Mouse (Mus musculus) heart, embryonic 15.5 days (tissue): ENCODE measurements around the gene Acta1. TPM values are rescaled to one million over a fixed set of nuclear protein-coding genes. Genes with fewer than 3 reads are reported as not detected.

Source experiments
- ATAC-seq: fragments of 200-750 bp; cut with Nextera tagmentation; replicated peaks from 2 replicates; pipeline ENCODE4 v1.8.0; 2017; ENCODE audit warnings: low read depth, moderate TSS enrichment; ENCODE audit not compliant: insufficient number of reproducible peaks, insufficient read depth, low FRiP score
- H3K27ac ChIP-seq: fragments of 300-500 bp; sonication (generic); 2 replicates; pipeline ENCODE4 v1.5.1; 2015; ENCODE audit warnings: mild to moderate bottlenecking, inconsistent platforms
- H3K27me3 ChIP-seq: fragments of 300-500 bp; sonication (generic); 2 replicates; pipeline ENCODE4 v1.6.1; 2015; ENCODE audit warnings: inconsistent platforms
- H3K36me3 ChIP-seq: fragments of 300-500 bp; sonication (generic); 2 replicates; pipeline ENCODE4 v1.6.1; 2015; ENCODE audit warnings: mild to moderate bottlenecking, inconsistent platforms
- H3K4me1 ChIP-seq: fragments of 300-500 bp; sonication (generic); replicated peaks from 2 replicates; pipeline ENCODE4 v1.6.1; 2015; ENCODE audit warnings: inconsistent platforms
- H3K4me2 ChIP-seq: fragments of 300-500 bp; sonication (generic); 2 replicates; pipeline ENCODE4 v1.6.1; 2015; ENCODE audit warnings: inconsistent platforms, mild to moderate bottlenecking, moderate library complexity
- H3K4me3 ChIP-seq: fragments of 300-500 bp; sonication (generic); 2 replicates; pipeline ENCODE4 v1.5.1; 2015; ENCODE audit warnings: mild to moderate bottlenecking, inconsistent platforms
- H3K9ac ChIP-seq: fragments of 300-500 bp; sonication (generic); 2 replicates; pipeline ENCODE4 v1.6.1; 2015; ENCODE audit warnings: mild to moderate bottlenecking, inconsistent platforms
- H3K9me3 ChIP-seq: fragments of 300-500 bp; sonication (generic); replicated peaks from 2 replicates; pipeline ENCODE4 v1.6.1; 2016; ENCODE audit warnings: inconsistent platforms
- WGBS: fragments of 180-500 bp; shearing (Covaris S2); methylation state at CpG from one replicate; pipeline ENCODE4 v1.1.7; 2015; ENCODE audit warnings: mixed read lengths; 5-methylcytosine and 5-hydroxymethylcytosine counted together
- polyA plus RNA-seq: library from polyadenylated mRNA; unstranded; fragments of >200 nt; fragmentation: Nextera tagmentation; extraction: Ambion mirVana; gene quantifications from 2 replicates; pipeline ENCODE4 v1.2.1, GENCODE M21; 2015

The Acta1 gene
- polyA plus RNA-seq, 1 experiment from 2014 or later = 184 TPM

DNA sequence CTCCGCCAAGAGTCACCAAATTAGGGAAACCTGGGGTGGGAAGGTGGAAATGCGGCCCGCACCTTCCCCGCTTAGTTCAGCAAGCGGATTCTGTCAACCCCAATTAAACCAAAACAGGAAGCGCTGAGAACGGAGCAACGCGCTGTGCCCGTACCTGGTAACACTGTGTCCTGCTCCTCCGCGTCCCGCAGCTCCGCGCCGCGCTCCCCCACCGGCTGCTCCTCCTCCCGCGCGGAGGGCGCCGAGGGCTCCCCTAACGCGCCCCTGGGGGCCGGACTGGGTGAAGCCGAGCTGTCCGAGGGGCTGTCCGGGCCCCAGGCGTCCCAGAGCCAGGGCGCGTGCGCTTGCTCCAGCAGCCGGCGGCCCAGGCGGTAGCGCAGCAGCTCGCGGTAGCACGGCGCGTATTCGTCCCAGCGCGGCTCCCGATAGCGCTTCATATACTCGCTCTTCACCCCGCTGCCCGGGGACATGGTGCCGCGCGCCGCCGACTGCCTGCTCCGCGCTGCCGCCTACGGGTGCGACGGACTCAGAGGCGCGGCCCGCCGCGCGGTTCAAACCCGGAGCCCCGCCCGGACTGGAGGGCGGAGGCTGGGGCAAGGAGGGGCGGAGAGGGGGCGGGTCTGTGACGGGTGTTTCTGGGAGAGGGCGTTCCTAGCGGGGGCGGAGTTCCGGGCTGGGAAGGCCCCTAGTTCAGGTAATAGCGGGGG is 35.5 kb downstream of the Acta1 start:
- Histone ChIP-seq H3K9ac (peak overlapping the region; percentile 75), H3K4me3 (peak overlapping the region; percentile 94), H3K27me3 (peaks cover 17% of the 10 kb centered on the region), H3K4me2 (peak overlapping the region; percentile 98), H3K36me3 (no peaks in the 10 kb centered on the region), H3K4me1 (peaks cover 14% of the 10 kb centered on the region; the same call in 1 of the 2 replicates), H3K27ac (peak overlapping the region; percentile 64), H3K9me3 (no peaks in the 10 kb centered on the region)
- WGBS = under 1% methylated on average over 65 of the region's 79 CpGs
- peak; percentile 97 for ATAC-seq

DNA sequence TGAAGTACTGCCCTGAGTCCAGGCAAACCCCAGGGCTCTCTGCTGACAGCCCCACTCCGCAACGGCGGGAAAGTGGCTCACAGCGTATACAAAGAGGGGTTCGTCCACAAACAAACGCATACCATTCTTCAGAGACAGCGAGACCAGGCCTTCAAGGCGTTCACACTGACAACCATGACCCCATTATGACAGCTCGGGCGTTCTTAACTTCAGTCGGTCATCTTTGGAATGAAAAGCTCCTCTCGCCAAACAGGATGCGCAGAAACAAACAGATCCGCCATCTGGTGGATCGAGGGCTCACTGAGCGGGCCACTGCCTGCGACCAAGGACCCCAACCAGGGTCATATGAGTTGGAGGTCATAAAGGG is 36.0 kb downstream of the Acta1 start:
- Histone ChIP-seq H3K27me3 (peaks cover 13% of the 10 kb centered on the region), H3K27ac (no peak overlapping the region), H3K36me3 (no peaks in the 10 kb centered on the region), H3K9ac (peak overlapping the region; percentile 75), H3K4me2 (peak overlapping the region; percentile 98), H3K9me3 (no peaks in the 10 kb centered on the region), H3K4me3 (peak overlapping the region; percentile 94), H3K4me1 (peaks cover 14% of the 10 kb centered on the region; the same call in 1 of the 2 replicates)
- WGBS = under 1% methylated on average over 17 of the region's 17 CpGs
- no peak; the same call in 1 of the 2 replicates for ATAC-seq

DNA sequence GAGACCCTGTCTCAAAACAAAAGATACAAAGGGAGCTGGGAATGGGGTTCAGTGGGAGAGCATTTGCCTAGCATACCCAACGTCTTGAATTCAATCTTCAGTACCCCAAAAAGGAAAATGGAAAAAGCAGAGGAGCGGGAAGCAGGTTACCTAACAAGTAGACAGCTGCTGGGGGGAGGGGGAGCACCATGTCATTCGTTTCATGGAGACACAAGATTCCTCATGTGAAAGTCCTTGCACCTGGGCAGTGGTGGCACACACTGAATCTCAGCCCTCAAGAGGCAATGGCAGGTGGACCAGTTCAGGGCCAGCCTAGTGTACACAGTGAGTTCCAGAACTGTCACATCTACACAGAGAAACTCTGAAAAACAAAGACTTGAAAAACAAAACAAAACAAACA is 37.2 kb downstream of the Acta1 start:
- Histone ChIP-seq H3K36me3 (no peaks in the 10 kb centered on the region), H3K27me3 (peaks cover 6% of the 10 kb centered on the region; the same call in 1 of the 2 replicates), H3K9me3 (no peaks in the 10 kb centered on the region), H3K4me3 (no peak overlapping the region), H3K27ac (no peak overlapping the region), H3K4me2 (no peak overlapping the region), H3K4me1 (peaks cover 14% of the 10 kb centered on the region; the same call in 1 of the 2 replicates), H3K9ac (no peak overlapping the region)
- 70% methylated on average over 3 of the region's 3 CpGs for WGBS
- ATAC-seq = no peak

DNA sequence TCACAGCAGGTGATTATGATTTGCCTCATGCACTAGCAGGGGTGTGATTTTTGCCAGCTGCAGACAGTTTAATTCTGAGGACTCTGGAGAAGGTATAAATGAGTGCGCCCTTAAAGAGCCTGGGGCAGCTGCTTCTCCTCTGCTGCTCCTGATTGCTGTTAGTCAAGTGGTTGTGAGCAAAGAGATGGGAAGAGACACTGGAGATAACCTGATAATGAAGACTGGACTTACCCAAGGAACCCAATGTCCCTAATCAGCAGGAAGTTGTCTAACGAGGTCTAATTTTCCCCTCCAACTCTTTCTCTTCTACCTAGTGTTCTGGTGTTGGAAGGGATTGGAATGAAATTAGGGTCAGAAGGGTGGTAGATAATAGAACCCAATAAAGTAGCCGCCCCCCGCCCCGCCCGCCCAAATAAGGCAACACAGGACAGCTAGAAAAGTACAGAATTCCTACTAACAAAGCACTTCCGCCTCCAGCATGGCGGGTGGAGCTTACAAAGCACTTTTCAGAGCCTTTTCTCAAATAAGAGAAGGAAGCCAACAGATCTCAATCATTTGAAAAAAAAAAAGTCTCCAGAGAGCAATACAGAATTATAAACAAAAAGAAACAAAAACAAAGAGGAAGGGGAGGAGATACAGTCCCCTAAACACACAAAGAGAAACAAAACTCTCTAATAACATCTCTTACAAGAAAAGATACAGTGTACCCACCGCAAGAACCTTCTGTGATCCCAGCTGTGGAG is 39.6 kb downstream of the Acta1 start:
- H3K36me3 ChIP-seq = no peaks in the 10 kb centered on the region
- ATAC-seq = no peak
- H3K4me3 ChIP-seq = no peak overlapping the region
- no peaks in the 10 kb centered on the region for H3K9me3 ChIP-seq
- WGBS = 89% methylated on average over 9 of the region's 9 CpGs
- peaks cover 12% of the 10 kb centered on the region; the same call in 1 of the 2 replicates for H3K4me1 ChIP-seq
- H3K27me3 ChIP-seq = no peaks in the 10 kb centered on the region
- H3K4me2 ChIP-seq = no peak overlapping the region
- no peak overlapping the region for H3K9ac ChIP-seq
- no peak overlapping the region for H3K27ac ChIP-seq

DNA sequence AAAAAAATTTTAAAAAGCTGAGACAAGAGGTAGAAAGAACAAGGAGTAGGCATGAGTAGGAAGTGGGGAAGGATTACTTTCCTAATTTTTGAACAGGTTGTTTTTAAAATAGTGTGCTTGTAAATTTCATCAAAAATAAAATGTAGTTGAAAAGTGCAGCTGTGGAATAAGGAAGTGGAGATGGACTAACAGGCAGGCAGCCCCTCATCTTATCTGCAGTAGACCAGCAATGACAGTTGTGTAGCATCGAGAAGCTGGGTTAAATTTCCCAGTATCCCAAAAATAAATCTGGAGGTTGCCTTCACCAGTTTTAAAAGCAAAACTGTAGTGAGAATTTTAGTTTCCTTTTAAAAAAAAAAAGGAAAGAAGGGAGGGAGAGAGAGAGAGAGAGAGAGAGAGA is 40.3 kb downstream of the Acta1 start:
- Histone ChIP-seq H3K4me2 (no peak overlapping the region), H3K4me3 (no peak overlapping the region), H3K4me1 (peaks cover 10% of the 10 kb centered on the region; the same call in 1 of the 2 replicates), H3K27me3 (no peaks in the 10 kb centered on the region), H3K36me3 (no peaks in the 10 kb centered on the region), H3K27ac (no peak overlapping the region), H3K9me3 (no peaks in the 10 kb centered on the region), H3K9ac (no peak overlapping the region)
- ATAC-seq = no peak
- 54% methylated on average over 1 of the region's 1 CpGs for WGBS

DNA sequence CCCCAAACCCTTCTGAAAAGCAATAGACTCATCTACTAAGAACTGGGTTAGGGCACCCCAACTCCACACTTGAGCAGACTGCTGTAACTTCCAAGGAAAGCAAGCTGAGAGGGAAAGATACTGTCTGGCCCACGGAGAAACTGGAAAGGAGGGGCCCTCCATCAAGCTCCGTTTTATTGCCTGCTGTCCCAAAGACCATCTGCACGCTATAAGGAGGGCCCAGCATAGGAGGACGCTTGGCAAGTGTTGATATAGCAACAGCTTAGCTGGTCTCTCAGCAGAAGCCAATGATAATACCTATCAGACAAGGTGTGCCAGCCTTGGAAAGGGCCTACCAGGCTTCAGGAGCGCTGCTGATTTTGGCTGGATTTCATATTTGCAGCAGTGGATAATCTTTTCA is 43.0 kb downstream of the Acta1 start:
- Histone ChIP-seq H3K36me3 (no peaks in the 10 kb centered on the region), H3K4me2 (no peak overlapping the region), H3K4me1 (no peaks in the 10 kb centered on the region), H3K9me3 (no peaks in the 10 kb centered on the region), H3K9ac (no peak overlapping the region), H3K27me3 (no peaks in the 10 kb centered on the region), H3K4me3 (no peak overlapping the region), H3K27ac (no peak overlapping the region)
- ATAC-seq = no peak
- 60% methylated on average over 5 of the region's 5 CpGs for WGBS

DNA sequence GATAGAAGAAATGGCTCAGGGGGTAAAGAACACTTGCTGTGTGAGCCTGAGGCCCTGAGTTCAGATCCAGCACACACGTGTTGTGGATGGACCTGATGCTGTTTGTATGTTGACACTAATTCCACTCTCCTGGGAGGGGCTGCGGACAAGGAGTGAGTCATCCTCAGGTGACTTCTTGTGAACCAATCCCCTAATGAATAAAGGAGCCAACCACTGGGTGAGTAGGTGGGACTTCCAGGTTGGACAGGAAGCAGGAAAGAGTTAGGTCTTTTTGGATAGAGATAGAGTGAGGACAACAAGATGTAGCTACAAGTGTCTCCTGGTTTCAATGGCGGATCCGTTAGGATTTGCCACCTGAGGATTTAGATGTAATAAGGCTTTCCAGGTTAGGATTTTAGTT is 45.2 kb downstream of the Acta1 start:
- H3K9me3 ChIP-seq = no peaks in the 10 kb centered on the region
- no peak for ATAC-seq
- no peaks in the 10 kb centered on the region for H3K27me3 ChIP-seq
- H3K4me1 ChIP-seq = no peaks in the 10 kb centered on the region
- H3K36me3 ChIP-seq = no peaks in the 10 kb centered on the region
- no peak overlapping the region for H3K4me2 ChIP-seq
- WGBS = 75% methylated on average over 4 of the region's 4 CpGs
- no peak overlapping the region for H3K4me3 ChIP-seq
- no peak overlapping the region for H3K27ac ChIP-seq
- no peak overlapping the region for H3K9ac ChIP-seq

DNA sequence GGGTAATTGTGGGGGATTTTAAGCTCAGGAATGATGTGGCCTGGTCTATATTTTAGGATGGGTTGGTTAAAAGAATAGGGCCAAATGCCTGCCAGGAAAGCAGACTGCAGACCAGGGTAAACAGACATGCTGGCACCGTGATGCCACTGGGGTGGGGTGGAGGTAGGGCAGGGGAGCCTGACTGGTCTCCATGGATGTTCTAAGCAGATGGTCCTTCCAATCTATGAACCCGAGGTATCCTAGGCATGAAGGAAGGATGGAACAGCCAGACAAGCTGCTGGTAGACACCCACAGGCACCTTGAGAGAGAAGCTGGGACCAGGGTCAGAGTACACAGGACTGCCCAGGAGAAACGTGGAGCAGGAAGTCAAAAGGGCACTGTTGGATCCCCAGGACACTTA is 47.0 kb downstream of the Acta1 start:
- WGBS = 65% methylated on average over 3 of the region's 3 CpGs
- ATAC-seq = no peak
- H3K9me3 ChIP-seq = no peaks in the 10 kb centered on the region

DNA sequence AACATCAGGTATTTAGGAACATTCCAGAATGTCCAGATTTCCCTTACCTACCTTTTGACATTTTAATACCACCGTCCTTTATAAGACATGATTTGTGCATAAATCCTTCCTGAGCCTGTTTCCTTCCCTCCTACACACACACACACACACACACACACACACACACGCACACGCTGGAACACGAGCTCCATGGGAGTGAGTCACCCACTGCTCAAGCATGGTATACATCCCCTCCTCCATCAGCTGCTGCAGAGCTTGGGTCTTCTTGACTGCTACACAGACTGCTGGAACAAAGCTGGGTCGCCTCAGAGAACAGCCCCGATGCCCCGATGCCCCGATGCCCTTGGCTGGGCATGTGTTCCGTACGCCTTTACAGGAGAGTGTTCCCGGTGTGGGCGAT is 48.0 kb downstream of the Acta1 start:
- Histone ChIP-seq H3K4me3 (no peak overlapping the region), H3K9me3 (no peaks in the 10 kb centered on the region), H3K4me1 (no peaks in the 10 kb centered on the region), H3K4me2 (no peak overlapping the region), H3K9ac (no peak overlapping the region), H3K27me3 (no peaks in the 10 kb centered on the region), H3K27ac (no peak overlapping the region), H3K36me3 (no peaks in the 10 kb centered on the region)
- WGBS = 78% methylated on average over 12 of the region's 12 CpGs
- ATAC-seq = no peak

More for the DNA sequence above, 47.0 kb downstream of the Acta1 start:
- Histone ChIP-seq H3K4me3 (no peak overlapping the region), H3K9ac (no peak overlapping the region), H3K4me1 (no peaks in the 10 kb centered on the region), H3K4me2 (no peak overlapping the region), H3K27ac (no peak overlapping the region), H3K27me3 (no peaks in the 10 kb centered on the region), H3K36me3 (no peaks in the 10 kb centered on the region)

DNA sequence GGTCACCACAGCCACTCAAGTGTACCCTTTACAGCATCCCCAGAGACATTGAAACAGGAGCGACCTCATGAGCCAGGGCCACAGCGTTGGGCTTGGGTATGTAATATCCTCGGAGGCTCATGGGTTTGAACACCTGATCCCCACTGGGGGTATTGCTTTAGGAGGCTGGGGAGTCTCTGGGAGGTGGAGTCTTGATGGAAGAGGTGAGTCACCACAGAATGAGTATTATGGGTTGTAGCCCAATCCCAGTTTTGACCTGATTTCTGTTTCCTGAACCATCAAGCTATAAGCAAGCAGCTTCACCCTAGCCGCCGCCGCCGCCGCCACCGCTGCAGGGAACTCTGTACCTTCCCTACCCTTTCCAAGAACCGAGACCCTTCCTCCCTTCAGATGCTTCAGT is 48.6 kb downstream of the Acta1 start:
- Histone ChIP-seq H3K4me1 (no peaks in the 10 kb centered on the region), H3K36me3 (no peaks in the 10 kb centered on the region), H3K4me3 (no peak overlapping the region), H3K9me3 (no peaks in the 10 kb centered on the region), H3K9ac (no peak overlapping the region), H3K27me3 (no peaks in the 10 kb centered on the region), H3K27ac (no peak overlapping the region), H3K4me2 (no peak overlapping the region)
- ATAC-seq = no peak
- whole genome bisulfite sequencing = 92% methylated on average over 10 of the region's 10 CpGs

DNA sequence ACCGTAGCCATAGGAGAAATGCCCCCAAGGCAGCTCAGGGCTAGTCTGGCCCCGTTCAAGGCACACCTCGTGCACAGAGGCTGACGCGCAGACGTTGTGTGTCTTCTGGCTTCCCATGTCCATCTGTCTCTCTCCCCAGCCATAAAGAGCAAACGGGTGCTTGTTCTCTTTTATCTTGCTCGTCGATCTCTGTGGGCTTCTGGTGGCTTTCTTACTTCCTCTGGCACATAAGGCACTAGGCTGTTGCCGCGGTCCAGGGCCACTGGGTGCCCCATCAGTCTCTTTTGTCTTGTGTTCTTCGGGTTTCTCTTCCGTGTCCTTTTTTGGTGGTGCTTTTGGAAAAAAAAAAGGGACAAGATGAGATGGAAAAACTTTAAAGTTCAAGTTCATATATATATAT is 49.4 kb downstream of the Acta1 start:
- no peak overlapping the region for H3K9ac ChIP-seq
- WGBS = 78% methylated on average over 13 of the region's 13 CpGs
- ATAC-seq = no peak

DNA sequence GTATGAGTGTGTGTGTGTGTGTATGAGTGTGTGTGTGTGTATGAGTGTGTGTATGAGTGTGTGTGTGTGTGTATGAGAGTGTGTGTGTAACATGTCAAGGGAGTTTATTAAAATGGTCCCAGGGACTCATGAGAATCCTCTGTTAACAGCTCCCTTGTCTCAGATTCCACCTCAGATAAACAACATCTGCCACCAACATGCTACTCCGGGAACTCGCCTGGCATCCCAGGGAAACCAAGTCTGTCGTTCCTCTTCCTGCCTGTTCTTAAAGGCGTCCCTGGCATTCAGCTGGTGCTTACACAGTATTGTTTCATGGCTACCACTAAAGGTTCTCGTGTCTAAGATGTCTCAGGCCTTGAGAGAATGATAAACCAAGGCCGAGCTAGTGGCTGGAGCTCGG is 50.2 kb downstream of the Acta1 start:
- Histone ChIP-seq H3K9ac (no peak overlapping the region), H3K9me3 (no peaks in the 10 kb centered on the region), H3K27me3 (no peaks in the 10 kb centered on the region), H3K4me1 (no peaks in the 10 kb centered on the region), H3K4me2 (no peak overlapping the region), H3K27ac (no peak overlapping the region), H3K36me3 (no peaks in the 10 kb centered on the region), H3K4me3 (no peak overlapping the region)
- 80% methylated on average over 7 of the region's 7 CpGs for WGBS
- ATAC-seq = no peak

More for the DNA sequence above, 49.4 kb downstream of the Acta1 start:
- no peaks in the 10 kb centered on the region for H3K36me3 ChIP-seq
- H3K4me3 ChIP-seq = no peak overlapping the region
- no peak overlapping the region for H3K4me2 ChIP-seq
- no peaks in the 10 kb centered on the region for H3K9me3 ChIP-seq
- H3K4me1 ChIP-seq = no peaks in the 10 kb centered on the region
- H3K27me3 ChIP-seq = no peaks in the 10 kb centered on the region
- no peak overlapping the region for H3K27ac ChIP-seq
